Mouse (Mus musculus): Measurements from ENCODE around the gene Treh.

GRCm38 (mm10) chr9:44723008-44723407, 50.0 kb downstream of the Treh start:
- TF ChIP-seq CTCF (IDR thresholded peaks at IDR 0.05; ENCODE audit: extremely low read depth, insufficient read depth, insufficient read length, insufficient replicate concordance) (no peak), POLR2A (IDR thresholded peaks at IDR 0.05; ENCODE audit: low read depth, low read length) (no peak)
